Comparison of ENCODE assay signal across 1 mouse cellular context in genomic region chr10:108170818-108171217, GRCm38 (mm10).
TF ChIP-seq lines count a peak whose summit lies in the region.

No protein-coding gene starts in this region.

TF ChIP-seq in CH12.LX, 34 proteins besides CTCF, POLR2A, EP300 and RAD21 (continued from another document):
- TF ChIP-seq MAZ (IDR thresholded peaks at IDR 0.05; ENCODE audit: low read depth, low read length) (no peak), NRF1 (IDR thresholded peaks at IDR 0.05; ENCODE audit: low read depth, low read length) (no peak), IRF4 (IDR thresholded peaks at IDR 0.05; ENCODE audit: low read depth, low read length) (peak; percentile 50; the same call in 1 of the 2 replicates), USF1 (IDR thresholded peaks at IDR 0.05; ENCODE audit: low read depth, low read length) (no peak), TBP (conservative IDR thresholded peaks at IDR 0.05; ENCODE audit: low read depth, low read length) (no peak), SMC3 (IDR thresholded peaks at IDR 0.05; ENCODE audit: low read depth, low read length) (no peak), CHD2 (IDR thresholded peaks at IDR 0.05; ENCODE audit: low read length) (no peak), BHLHE40 (IDR thresholded peaks at IDR 0.05; ENCODE audit: low read depth, low read length) (peak; percentile 78), ETS1 (conservative IDR thresholded peaks at IDR 0.05; ENCODE audit: low read depth, low read length) (peak; percentile 54), USF2 (conservative IDR thresholded peaks at IDR 0.05; ENCODE audit: low read depth, low read length) (no peak), MAFK (IDR thresholded peaks at IDR 0.05; ENCODE audit: insufficient replicate concordance, low read length) (0 out of 2 replicates have a peak, but pooled peaks have one; percentile 39), MEF2A (IDR thresholded peaks at IDR 0.05; ENCODE audit: borderline replicate concordance, low read depth, low read length) (no peak), MYC (IDR thresholded peaks at IDR 0.05; ENCODE audit: low read depth, low read length) (no peak), ZKSCAN1 (IDR thresholded peaks at IDR 0.05; ENCODE audit: borderline replicate concordance, low read depth, low read length) (no peak), KAT2A (IDR thresholded peaks at IDR 0.05; ENCODE audit: insufficient replicate concordance, low read length) (no peak), ZC3H11A (IDR thresholded peaks at IDR 0.05; ENCODE audit: low read depth, low read length) (no peak), POLR2AphosphoS2 (IDR thresholded peaks at IDR 0.05; ENCODE audit: low read depth, low read length) (no peak), JUN (IDR thresholded peaks at IDR 0.05; ENCODE audit: insufficient read depth, low read depth, low read length) (peak; percentile 43), ELF1 (IDR thresholded peaks at IDR 0.05; ENCODE audit: low read depth, low read length) (no peak), E2F4 (IDR thresholded peaks at IDR 0.05; ENCODE audit: insufficient replicate concordance, low read depth, low read length) (no peak), JUND (conservative IDR thresholded peaks at IDR 0.05; ENCODE audit: low read depth, low read length) (peak; percentile 57; the same call in 1 of the 2 replicates), MAX (IDR thresholded peaks at IDR 0.05; ENCODE audit: low read length) (peak; percentile 26; the same call in 1 of the 2 replicates), ZMIZ1 (IDR thresholded peaks at IDR 0.05; ENCODE audit: low read depth, low read length) (no peak), HCFC1 (IDR thresholded peaks at IDR 0.05; ENCODE audit: low read depth, low read length) (no peak), UBTF (IDR thresholded peaks at IDR 0.05; ENCODE audit: low read depth, low read length) (no peak), CHD1 (IDR thresholded peaks at IDR 0.05; ENCODE audit: low read depth, low read length) (no peak), ZNF384 (IDR thresholded peaks at IDR 0.05; ENCODE audit: low read depth, low read length) (no peak), PAX5 (IDR thresholded peaks at IDR 0.05; ENCODE audit: low read length) (no peak), TCF12 (IDR thresholded peaks at IDR 0.05; ENCODE audit: low read depth, low read length) (no peak)
